Comparison of ENCODE assay signal across 18 mouse cellular contexts in genomic region chr7:139400926-139401325, GRCm38 (mm10). TPM values are rescaled to one million over a fixed set of nuclear protein-coding genes. Genes with fewer than 3 reads are reported as not detected.
DNase-seq lines count a peak whose midpoint lies in the region; ATAC-seq and TF ChIP-seq lines count a peak whose summit lies in the region.
"Had no signal": no experiment of that assay in that cellular context is flagged by ENCODE, and none has a peak within 500 bp of the region (broad histone marks: within the 10 kb centered on the region; RNA-seq: fewer than 3 reads in every experiment).

No protein-coding gene starts in this region.

- no peak overlapping the region for H3K9ac ChIP-seq in liver, embryonic 16.5 days (ENCODE audit: low read depth, low read length)
- H3K9ac ChIP-seq in MEL (ENCODE audit: control insufficient read depth, low read depth, low read length, poor library complexity, severe bottlenecking) = peak overlapping the region; percentile 34; the same call in 1 of the 2 replicates
- H3K9ac ChIP-seq in forebrain, embryonic 15.5 days (replicated peaks) = no peak overlapping the region
- H3K9ac ChIP-seq: limb, embryonic 13.5 days; lung, embryonic 15.5 days; neural tube, embryonic 13.5 days had no signal

- H3K4me2 ChIP-seq in liver, embryonic 16.5 days (ENCODE audit: low read depth, low read length) = no peak overlapping the region
- H3K4me2 ChIP-seq in forebrain, embryonic 15.5 days (replicated peaks) = no peak overlapping the region
- H3K4me2 ChIP-seq: limb, embryonic 13.5 days; lung, embryonic 15.5 days; neural tube, embryonic 13.5 days had no signal

- 32% methylated on average over 3 of the region's 3 CpGs for WGBS in liver, embryonic 16.5 days (ENCODE audit: insufficient replicate concordance)
- 91% methylated on average over 3 of the region's 3 CpGs for WGBS in forebrain, embryonic 15.5 days

- no peaks in the 10 kb centered on the region for H3K27me3 ChIP-seq in liver, embryonic 16.5 days (ENCODE audit: control insufficient read depth, insufficient read depth, low read depth, low read length)
- no peaks in the 10 kb centered on the region for H3K27me3 ChIP-seq in MEL (ENCODE audit: control insufficient read depth in 1 of 2, insufficient read depth in 2 of 2, low read length in 2 of 2)
- no peaks in the 10 kb centered on the region for H3K27me3 ChIP-seq in forebrain, embryonic 15.5 days
- H3K27me3 ChIP-seq: limb, embryonic 13.5 days; lung, embryonic 15.5 days; neural tube, embryonic 13.5 days had no signal

- TF ChIP-seq EP300 in MEL (IDR thresholded peaks at IDR 0.05; ENCODE audit: low read depth in 1 of 2, low read length in 2 of 2) = peak in 1 of 2 experiments; percentile 26; a peak in 2 of 4 replicates

- 0 out of 2 replicates have a peak overlapping the region, but pooled peaks have one; percentile 12 for H3K27ac ChIP-seq in liver, embryonic 16.5 days (ENCODE audit: low read length)
- H3K27ac ChIP-seq in MEL (ENCODE audit: control insufficient read depth, low read depth, low read length) = peak overlapping the region; percentile 67
- no peak overlapping the region for H3K27ac ChIP-seq in forebrain, embryonic 15.5 days (replicated peaks)
- H3K27ac ChIP-seq: embryonic facial prominence, embryonic 10.5 days; hindbrain, embryonic 10.5 days; kidney, postnatal 0 days; lung, embryonic 15.5 days; neural tube, embryonic 13.5 days had no signal

- H3K36me3 ChIP-seq in liver, embryonic 16.5 days (ENCODE audit: control insufficient read depth, insufficient read depth) = no peaks in the 10 kb centered on the region
- peaks cover 0 to 32% of the 10 kb centered on the region in 2 experiments; a peak in 2 of 4 replicates for H3K36me3 ChIP-seq in MEL (ENCODE audit: control insufficient read depth in 1 of 2, insufficient read depth in 2 of 2, low read length in 2 of 2)
- no peaks in the 10 kb centered on the region for H3K36me3 ChIP-seq in forebrain, embryonic 15.5 days
- H3K36me3 ChIP-seq: lung, embryonic 15.5 days; neural tube, embryonic 13.5 days had no signal

- no peaks in the 10 kb centered on the region for H3K9me3 ChIP-seq in liver, embryonic 16.5 days (replicated peaks; ENCODE audit: control insufficient read depth, low read length)
- no peaks in the 10 kb centered on the region for H3K9me3 ChIP-seq in MEL (replicated peaks; ENCODE audit: insufficient read depth, low read length)
- no peaks in the 10 kb centered on the region for H3K9me3 ChIP-seq in forebrain, embryonic 15.5 days
- H3K9me3 ChIP-seq: embryonic facial prominence, embryonic 10.5 days; hindbrain, embryonic 10.5 days; limb, embryonic 13.5 days; lung, embryonic 15.5 days; neural tube, embryonic 13.5 days had no signal

- peaks cover 9% of the 10 kb centered on the region for H3K4me1 ChIP-seq in liver, embryonic 16.5 days (ENCODE audit: control insufficient read depth, low read depth, low read length)
- peaks cover 22 to 47% of the 10 kb centered on the region in 2 experiments for H3K4me1 ChIP-seq in MEL (ENCODE audit: control insufficient read depth in 1 of 2, insufficient read depth in 2 of 2, low read length in 2 of 2)
- peaks cover 18% of the 10 kb centered on the region for H3K4me1 ChIP-seq in forebrain, embryonic 15.5 days

- H3K4me3 ChIP-seq in liver, embryonic 16.5 days (ENCODE audit: low read depth, low read length) = no peak overlapping the region
- H3K4me3 ChIP-seq in MEL (ENCODE audit: control insufficient read depth in 1 of 2, insufficient read depth in 1 of 2, low read depth in 2 of 2, low read length in 2 of 2) = no peak overlapping the region
- no peak overlapping the region for H3K4me3 ChIP-seq in forebrain, embryonic 15.5 days
- H3K4me3 ChIP-seq: embryonic facial prominence, embryonic 10.5 days; erythroblast, embryonic 14.5 days; hindbrain, embryonic 10.5 days; limb, embryonic 13.5 days; lung, embryonic 15.5 days; neural tube, embryonic 13.5 days had no signal

- no peaks in the 10 kb centered on the region; the same call in 1 of the 2 replicates for H3K79me2 ChIP-seq in MEL (ENCODE audit: control insufficient read depth, insufficient read depth, low read length, poor library complexity)

- ATAC-seq in liver, embryonic 16.5 days (ENCODE audit: low read depth) = peak; percentile 25; the same call in 1 of the 2 replicates
- ATAC-seq in inflammation-experienced regulatory T-cells, adult 6 months = peak; percentile 53
- no peak for ATAC-seq in forebrain, embryonic 15.5 days (replicated peaks)

- DNase-seq in liver (no peak), MEL (ENCODE audit: low read depth, low spot score) (peak; percentile 72)
- DNase-seq in thymus, postnatal 25 days = peak; percentile 31
- no peak for DNase-seq in right cerebral cortex, postnatal 4 days
- DNase-seq: adrenal gland, postnatal 25 days; cerebellum, adult 9-10 months; gastrocnemius, postnatal 25 days; retina, postnatal 1 day had no signal

- TF ChIP-seq RAD21 in MEL (IDR thresholded peaks at IDR 0.05; ENCODE audit: low read depth, low read length) = no peak

- TF ChIP-seq CTCF in MEL (IDR thresholded peaks at IDR 0.05 in 2 of 3, conservative IDR thresholded peaks at IDR 0.05 in 1 of 3; ENCODE audit: control insufficient read depth in 1 of 3, insufficient read depth in 1 of 3, low read depth in 2 of 3, low read length in 3 of 3, poor library complexity in 1 of 3, severe bottlenecking in 1 of 3) = no peak

- TF ChIP-seq POLR2A in MEL (IDR thresholded peaks at IDR 0.05; ENCODE audit: control insufficient read depth in 1 of 2, insufficient read depth in 1 of 2, low read depth in 1 of 2, low read length in 2 of 2, poor library complexity in 1 of 2) = no peak

TF ChIP-seq in MEL, 35 proteins besides CTCF, POLR2A, EP300 and RAD21:
- TF ChIP-seq USF2 (IDR thresholded peaks at IDR 0.05; ENCODE audit: borderline replicate concordance in 1 of 2, insufficient read depth in 1 of 2, low read depth in 1 of 2, low read length in 2 of 2) (no peak), BHLHE40 (IDR thresholded peaks at IDR 0.05; ENCODE audit: borderline replicate concordance, low read depth, low read length) (no peak), UBTF (IDR thresholded peaks at IDR 0.05; ENCODE audit: borderline replicate concordance, insufficient read depth, low read depth, low read length) (no peak), SIN3A (IDR thresholded peaks at IDR 0.05; ENCODE audit: low read length) (no peak), MYB (IDR thresholded peaks at IDR 0.05; ENCODE audit: low read depth, low read length) (no peak), SMC3 (IDR thresholded peaks at IDR 0.05; ENCODE audit: low read depth, low read length) (no peak), JUND (IDR thresholded peaks at IDR 0.05; ENCODE audit: low read depth, low read length) (no peak), ELF1 (IDR thresholded peaks at IDR 0.05; ENCODE audit: low read depth, low read length) (peak; percentile 76), MXI1 (IDR thresholded peaks at IDR 0.05; ENCODE audit: low read depth, low read length) (no peak), E2F4 (IDR thresholded peaks at IDR 0.05; ENCODE audit: borderline replicate concordance, low read depth, low read length) (no peak), CHD2 (IDR thresholded peaks at IDR 0.05; ENCODE audit: low read length) (no peak), TCF12 (IDR thresholded peaks at IDR 0.05; ENCODE audit: low read depth, low read length) (no peak), ZKSCAN1 (IDR thresholded peaks at IDR 0.05; ENCODE audit: low read depth, low read length) (no peak), TBP (IDR thresholded peaks at IDR 0.05; ENCODE audit: low read depth, low read length) (peak; percentile 57; the same call in 1 of the 2 replicates)

RNA-seq across cellular contexts. Expression of gene Inpp5a, which starts 12.0 kb away (rescaled TPM):
- 3.2 and 3.5 TPM in 2 replicates for polyA plus RNA-seq in liver, embryonic 16.5 days (2015; fragmentation: Nextera tagmentation; extraction: Ambion mirVana)
- total RNA-seq in MEL (2012; rRNA removed) = 4.8 and 5.7 TPM in 2 replicates
- polyA plus RNA-seq in MEL (2012; ENCODE audit: insufficient read depth in 1 of 2, insufficient read length in 2 of 2, low read depth in 1 of 2, low replicate concordance in 2 of 2, missing spikeins in 1 of 2) = 10 to 100 TPM in 1 of 2 experiments, not detected in 1; 14.4 TPM
- 1 to 10 TPM; 2.5 to 9.3 (median 7.2) TPM for polyA plus RNA-seq in inflammation-experienced regulatory T-cells, adult 6 months (2017; shearing (Covaris generic))
- polyA plus RNA-seq in forebrain, embryonic 15.5 days (2015; fragmentation: Nextera tagmentation; extraction: Ambion mirVana) = 10.8 and 12.7 TPM in 2 replicates

Comparison
In these comparisons a context has a peak if more than half of its experiments do, and no peak if none do; other contexts are left out.
1. DNase-seq: peak in MEL (single experiment) and thymus, postnatal 25 days (single experiment); none in liver (single experiment) and right cerebral cortex, postnatal 4 days (single experiment).